Mouse (Mus musculus) hindbrain, embryonic 11.5 days (tissue): ENCODE measurements around the gene Ptpn1. TPM values are rescaled to one million over a fixed set of nuclear protein-coding genes. Genes with fewer than 3 reads are reported as not detected.

Source experiments
- ATAC-seq: fragments of 200-750 bp; cut with Nextera tagmentation; 2 replicates; pipeline ENCODE4 v1.8.0; 2017; ENCODE audit warnings: mild to moderate bottlenecking, moderate TSS enrichment, moderate library complexity; ENCODE audit not compliant: low FRiP score
- DNase-seq: peaks from one replicate; pipeline ENCODE4 v3.0.0-alpha.2; 2015; ENCODE audit warnings: low spot score
- H3K27ac ChIP-seq: fragments of 300-500 bp; sonication (generic); 2 replicates; pipeline ENCODE4 v1.5.1; 2014; ENCODE audit warnings: mild to moderate bottlenecking, low read depth, low read length
- H3K27me3 ChIP-seq: fragments of 300-500 bp; sonication (generic); 2 replicates; pipeline ENCODE4 v1.6.1; 2014; ENCODE audit warnings: mild to moderate bottlenecking, low read length, moderate library complexity, mixed read lengths; ENCODE audit not compliant: control insufficient read depth, insufficient read depth
- H3K36me3 ChIP-seq: fragments of 300-500 bp; sonication (generic); 2 replicates; pipeline ENCODE4 v1.6.1; 2014; ENCODE audit warnings: mild to moderate bottlenecking, low read length, moderate library complexity, mixed read lengths; ENCODE audit not compliant: control insufficient read depth, insufficient read depth
- H3K4me1 ChIP-seq: fragments of 300-500 bp; sonication (generic); replicated peaks from 2 replicates; pipeline ENCODE4 v1.6.1; 2014; ENCODE audit warnings: low read length, mixed read lengths; ENCODE audit not compliant: control insufficient read depth, insufficient read depth
- H3K4me2 ChIP-seq: fragments of 300-500 bp; sonication (generic); replicated peaks from 2 replicates; pipeline ENCODE4 v1.6.1; 2014; ENCODE audit warnings: mild to moderate bottlenecking, low read depth, low read length
- H3K4me3 ChIP-seq: fragments of 300-500 bp; sonication (generic); 2 replicates; pipeline ENCODE4 v1.5.1; 2014; ENCODE audit warnings: low read depth, low read length
- H3K9ac ChIP-seq: fragments of 300-500 bp; sonication (generic); 2 replicates; pipeline ENCODE4 v1.6.1; 2014; ENCODE audit warnings: low read depth, low read length
- H3K9me3 ChIP-seq: fragments of 300-500 bp; sonication (generic); 2 replicates; pipeline ENCODE4 v1.6.1; 2016; ENCODE audit warnings: low read length; ENCODE audit not compliant: control insufficient read depth
- WGBS: fragments of 180-500 bp; shearing (Covaris S2); extraction: QIAGEN DNeasy Blood & Tissue Kit; methylation state at CpG from one replicate; pipeline ENCODE4 v1.1.7; 2014; 5-methylcytosine and 5-hydroxymethylcytosine counted together
- polyA plus RNA-seq: library from polyadenylated mRNA; unstranded; fragments of >200 nt; fragmentation: Nextera tagmentation; extraction: Ambion mirVana; gene quantifications from 2 replicates; pipeline ENCODE4 v1.2.1, GENCODE M21; 2014

The Ptpn1 gene
- polyA plus RNA-seq, 1 experiment from 2014 or later: 90.3 TPM

GRCm38 (mm10) chr2:167980391-167980790 is 48.5 kb downstream of the Ptpn1 start:
- Histone ChIP-seq H3K36me3 (peaks cover 2% of the 10 kb centered on the region; the same call in 1 of the 2 replicates), H3K9ac (no peak overlapping the region), H3K4me1 (no peaks in the 10 kb centered on the region), H3K9me3 (no peaks in the 10 kb centered on the region), H3K27ac (no peak overlapping the region), H3K4me3 (no peak overlapping the region), H3K27me3 (no peaks in the 10 kb centered on the region), H3K4me2 (no peak overlapping the region)
- DNase-seq: no peak
- 91% methylated on average over 10 of the region's 10 CpGs for WGBS
- ATAC-seq: no peak

GRCm38 (mm10) chr2:167982646-167983045 is 50.8 kb downstream of the Ptpn1 start:
- no peaks in the 10 kb centered on the region for H3K27me3 ChIP-seq
- WGBS: 58% methylated on average over 9 of the region's 9 CpGs
- no peak for DNase-seq

GRCm38 (mm10) chr2:167984371-167984770 is 52.5 kb downstream of the Ptpn1 start:
- no peak overlapping the region for H3K9ac ChIP-seq
- no peaks in the 10 kb centered on the region; the same call in 1 of the 2 replicates for H3K36me3 ChIP-seq
- no peak for DNase-seq
- H3K9me3 ChIP-seq: no peaks in the 10 kb centered on the region
- ATAC-seq: no peak
- 80% methylated on average over 5 of the region's 5 CpGs for WGBS
- no peaks in the 10 kb centered on the region for H3K27me3 ChIP-seq
- no peak overlapping the region for H3K4me3 ChIP-seq
- H3K4me2 ChIP-seq: no peak overlapping the region
- H3K4me1 ChIP-seq: 0 out of 2 replicates have a peak, but pooled peaks cover 2% of the 10 kb centered on the region
- no peak overlapping the region for H3K27ac ChIP-seq

More at GRCm38 (mm10) chr2:167982646-167983045, 50.8 kb downstream of the Ptpn1 start:
- Histone ChIP-seq H3K4me1 (no peaks in the 10 kb centered on the region), H3K4me2 (no peak overlapping the region), H3K27ac (no peak overlapping the region), H3K4me3 (no peak overlapping the region), H3K36me3 (no peaks in the 10 kb centered on the region; the same call in 1 of the 2 replicates), H3K9me3 (no peaks in the 10 kb centered on the region), H3K9ac (no peak overlapping the region)
- no peak for ATAC-seq

DNA sequence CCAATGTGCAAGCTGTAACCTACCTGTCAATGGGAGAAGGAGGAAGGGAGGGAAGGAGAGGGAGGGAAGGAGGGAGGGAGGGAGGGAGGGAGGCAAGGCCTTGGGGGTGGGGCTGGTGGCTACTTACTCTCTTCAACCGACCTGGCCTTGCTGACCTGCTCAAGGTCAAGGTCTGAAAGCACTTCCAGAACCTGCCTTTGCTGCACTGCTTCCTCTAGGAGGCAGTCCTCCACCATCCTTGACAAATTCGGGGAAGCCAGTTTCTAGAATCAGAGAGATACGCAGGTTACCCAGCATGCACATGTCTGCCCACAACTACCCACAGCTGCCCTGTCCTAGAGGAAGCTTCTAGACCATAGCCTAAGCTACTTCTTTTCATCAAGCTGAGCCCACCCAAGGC is 53.1 kb downstream of the Ptpn1 start:
- H3K9me3 ChIP-seq: no peaks in the 10 kb centered on the region
- no peaks in the 10 kb centered on the region for H3K36me3 ChIP-seq
- DNase-seq (no peak), ATAC-seq (no peak)
- WGBS: 29% methylated on average over 3 of the region's 3 CpGs
- no peaks in the 10 kb centered on the region for H3K27me3 ChIP-seq
- no peak overlapping the region for H3K9ac ChIP-seq
- 0 out of 2 replicates have a peak, but pooled peaks cover 2% of the 10 kb centered on the region for H3K4me1 ChIP-seq
- H3K4me2 ChIP-seq: no peak overlapping the region
- H3K4me3 ChIP-seq: no peak overlapping the region
- H3K27ac ChIP-seq: no peak overlapping the region

DNA sequence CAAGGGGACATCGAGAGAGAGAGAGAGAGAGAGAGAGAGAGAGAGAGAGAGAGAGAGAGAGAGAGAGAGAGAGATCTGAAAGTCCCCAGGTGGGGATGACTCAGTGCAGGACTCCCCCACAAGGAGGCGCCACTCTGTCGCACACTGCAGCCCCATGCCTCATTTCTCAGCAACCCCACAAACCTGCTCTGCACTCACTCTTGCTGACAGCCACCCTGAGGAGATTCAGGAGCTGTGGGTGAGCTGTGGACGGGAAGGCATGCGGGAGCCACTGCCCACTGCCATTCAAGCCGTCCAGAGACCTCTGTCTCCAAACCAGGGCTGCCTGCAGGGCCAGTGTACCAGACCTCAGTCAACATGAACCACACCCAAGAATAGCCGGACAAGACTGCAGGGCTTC is 54.9 kb downstream of the Ptpn1 start:
- Histone ChIP-seq H3K4me3 (no peak overlapping the region), H3K9me3 (no peaks in the 10 kb centered on the region), H3K4me1 (0 out of 2 replicates have a peak, but pooled peaks cover 2% of the 10 kb centered on the region), H3K27ac (no peak overlapping the region), H3K36me3 (no peaks in the 10 kb centered on the region), H3K9ac (no peak overlapping the region), H3K4me2 (no peak overlapping the region), H3K27me3 (no peaks in the 10 kb centered on the region)
- DNase-seq: peak; percentile 49
- 26% methylated on average over 6 of the region's 7 CpGs for WGBS
- ATAC-seq: no peak

GRCm38 (mm10) chr2:167987640-167988039 is 55.8 kb downstream of the Ptpn1 start:
- no peaks in the 10 kb centered on the region for H3K36me3 ChIP-seq
- WGBS: 71% methylated on average over 12 of the region's 12 CpGs
- no peaks in the 10 kb centered on the region for H3K9me3 ChIP-seq
- H3K4me2 ChIP-seq: no peak overlapping the region
- H3K4me3 ChIP-seq: no peak overlapping the region
- DNase-seq (no peak), ATAC-seq (no peak)
- H3K27ac ChIP-seq: no peak overlapping the region
- 0 out of 2 replicates have a peak, but pooled peaks cover 2% of the 10 kb centered on the region for H3K4me1 ChIP-seq
- H3K27me3 ChIP-seq: no peaks in the 10 kb centered on the region
- H3K9ac ChIP-seq: no peak overlapping the region

DNA sequence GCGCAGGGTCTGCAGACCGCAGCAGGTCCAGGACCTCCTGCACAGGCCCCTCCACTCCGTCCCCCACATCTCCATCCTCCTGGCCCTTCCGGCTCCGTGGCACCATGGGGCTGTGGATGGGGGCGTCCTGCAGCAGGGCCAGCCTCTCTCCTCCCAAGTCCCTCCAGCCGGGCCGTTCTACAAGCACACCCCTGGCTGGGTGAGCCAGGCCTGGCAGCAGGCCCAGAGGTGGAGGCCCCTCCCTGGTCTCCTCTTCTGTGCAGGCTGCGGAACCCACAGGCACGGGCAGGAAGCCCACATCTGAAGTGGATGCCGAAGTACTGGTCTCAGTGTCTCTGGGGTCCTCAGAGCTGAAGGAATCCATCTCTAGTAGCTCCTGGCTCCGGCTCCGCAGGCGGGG is 57.5 kb downstream of the Ptpn1 start:
- 76% methylated on average over 14 of the region's 14 CpGs for WGBS
- no peak overlapping the region for H3K9ac ChIP-seq
- no peak overlapping the region for H3K4me2 ChIP-seq
- no peak overlapping the region for H3K27ac ChIP-seq
- DNase-seq (no peak), ATAC-seq (no peak)
- H3K4me3 ChIP-seq: no peak overlapping the region
- no peaks in the 10 kb centered on the region for H3K36me3 ChIP-seq
- H3K9me3 ChIP-seq: no peaks in the 10 kb centered on the region
- H3K4me1 ChIP-seq: 0 out of 2 replicates have a peak, but pooled peaks cover 2% of the 10 kb centered on the region
- H3K27me3 ChIP-seq: no peaks in the 10 kb centered on the region

DNA sequence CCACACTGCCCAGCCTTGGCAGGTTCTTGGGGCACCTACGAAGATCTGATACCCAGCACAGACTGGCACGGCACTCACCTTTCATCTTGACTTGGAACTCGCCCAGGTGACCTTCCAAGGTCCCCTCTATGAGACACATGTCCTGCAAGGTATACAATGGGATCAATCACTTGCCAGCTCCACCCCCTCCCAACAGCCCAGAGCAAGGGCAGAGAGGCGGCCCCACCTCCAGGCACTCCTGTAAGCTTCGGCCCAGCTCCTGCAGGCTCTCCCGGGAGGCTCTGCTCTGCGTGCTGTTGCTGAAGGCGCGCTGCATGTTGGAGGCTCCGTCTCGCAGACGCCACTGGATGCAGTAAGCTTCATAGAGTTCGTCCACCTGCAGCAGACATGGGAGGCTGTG is 61.4 kb downstream of the Ptpn1 start:
- no peak for ATAC-seq
- Histone ChIP-seq H3K27ac (no peak overlapping the region), H3K4me3 (no peak overlapping the region), H3K4me1 (no peaks in the 10 kb centered on the region), H3K27me3 (no peaks in the 10 kb centered on the region), H3K9me3 (no peaks in the 10 kb centered on the region), H3K9ac (no peak overlapping the region), H3K36me3 (no peaks in the 10 kb centered on the region), H3K4me2 (no peak overlapping the region)
- DNase-seq: no peak
- WGBS: 62% methylated on average over 13 of the region's 13 CpGs

GRCm38 (mm10) chr2:167995870-167996635 is 64.2 kb downstream of the Ptpn1 start:
- Histone ChIP-seq H3K27me3 (no peaks in the 10 kb centered on the region), H3K4me1 (no peaks in the 10 kb centered on the region), H3K4me3 (no peak overlapping the region), H3K27ac (no peak overlapping the region), H3K4me2 (no peak overlapping the region), H3K9me3 (no peaks in the 10 kb centered on the region), H3K36me3 (no peaks in the 10 kb centered on the region), H3K9ac (no peak overlapping the region)
- ATAC-seq (no peak), DNase-seq (no peak)
- WGBS: 63% methylated on average over 19 of the region's 19 CpGs
